Mouse (Mus musculus): Measurements from ENCODE around the gene Cdh23.

- TF ChIP-seq GATA1 (IDR thresholded peaks at IDR 0.05; ENCODE audit: borderline replicate concordance, low read length) = no peak
- no peak for TF ChIP-seq FLI1 (IDR thresholded peaks at IDR 0.05; ENCODE audit: low read length)
Observed at GRCm38 (mm10) chr10:60566369-60567037, 129.8 kb downstream of the Cdh23 start.
